Mouse (Mus musculus) ES-E14 (cell line): ENCODE data around the gene Majin. TPM values are rescaled to one million over a fixed set of nuclear protein-coding genes. Genes with fewer than 3 reads are reported as not detected.

Source experiments
- DNase-seq: peaks from one replicate; pipeline ENCODE4 v3.0.0-alpha.2; 2013; ENCODE audit warnings: low read depth, low spot score
- H3K27ac ChIP-seq: 2 replicates; pipeline ENCODE4 v1.5.1; 2012; ENCODE audit warnings: low read depth, mild to moderate bottlenecking, low read length, moderate library complexity, mixed read lengths; ENCODE audit not compliant: poor library complexity, insufficient read depth, severe bottlenecking
- H3K36me3 ChIP-seq: 2 replicates; pipeline ENCODE4 v1.6.1; 2012; ENCODE audit warnings: mild to moderate bottlenecking, low read length, moderate library complexity, mixed read lengths; ENCODE audit not compliant: control insufficient read depth, poor library complexity, insufficient read depth, severe bottlenecking
- H3K4me1 ChIP-seq, 2 experiments: fragments of 150-350 bp in 1 of 2; sonication (generic) in 1 of 2; 2 replicates each; pipeline ENCODE4 v1.6.1; 2012; ENCODE audit warnings: low read length in 2 of 2, mild to moderate bottlenecking in 1 of 2, mixed read lengths in 1 of 2; ENCODE audit not compliant: control insufficient read depth in 2 of 2, insufficient read depth in 2 of 2, poor library complexity in 1 of 2
- H3K4me3 ChIP-seq, 2 experiments: fragments of 150-350 bp in 1 of 2; sonication (generic) in 1 of 2; 2 replicates each; pipeline ENCODE4 v1.5.1; 2012; ENCODE audit warnings: low read length in 2 of 2, low read depth in 1 of 2, mild to moderate bottlenecking in 1 of 2, mixed read lengths in 1 of 2; ENCODE audit not compliant: insufficient read depth in 1 of 2, poor library complexity in 1 of 2, severe bottlenecking in 1 of 2
- H3K9ac ChIP-seq: 2 replicates; pipeline ENCODE4 v1.6.1; 2012; ENCODE audit warnings: low read depth, mild to moderate bottlenecking, low read length, mixed read lengths; ENCODE audit not compliant: poor library complexity, insufficient read depth, severe bottlenecking
- H3K9me3 ChIP-seq: fragments of 150-350 bp; sonication (generic); 2 replicates; pipeline ENCODE4 v1.6.1; 2012; ENCODE audit warnings: low read depth, mild to moderate bottlenecking, low read length; ENCODE audit not compliant: control insufficient read depth, insufficient read depth
- CHD2 ChIP-seq: IDR thresholded peaks from 2 replicates; pipeline ENCODE4 v1.6.1; 2014; ENCODE audit warnings: mild to moderate bottlenecking, low read depth, low read length, inconsistent platforms
- HCFC1 ChIP-seq: IDR thresholded peaks from 2 replicates; pipeline ENCODE4 v1.6.1; 2012; ENCODE audit warnings: low read length, inconsistent platforms, borderline replicate concordance; ENCODE audit not compliant: insufficient read depth
- MAFK ChIP-seq: IDR thresholded peaks from 2 replicates; pipeline ENCODE4 v1.6.1; 2014; ENCODE audit warnings: mild to moderate bottlenecking, low read depth, low read length, inconsistent platforms; ENCODE audit not compliant: insufficient read depth
- ZC3H11A ChIP-seq: IDR thresholded peaks from 2 replicates; pipeline ENCODE4 v1.6.1; 2012; ENCODE audit warnings: low read depth, mild to moderate bottlenecking, inconsistent platforms, low read length, borderline replicate concordance
- ZNF384 ChIP-seq: IDR thresholded peaks from 2 replicates; pipeline ENCODE4 v1.6.1; 2012; ENCODE audit warnings: low read depth, low read length, inconsistent platforms
- in situ Hi-C, 2 experiments: fragments of 600-800 bp; cut with MboI; formaldehyde crosslinking; loops; one replicate each; pipeline ENCODE4 v1.15.1; 2025; ENCODE audit warnings: low sequenced_read_pairs in 2 of 2, inconsistent platforms in 1 of 2; ENCODE audit not compliant: unreplicated experiment in 2 of 2
- total RNA-seq: library from RNA; depleted of rRNA; stranded (reverse); fragments of 300-350 nt; gene quantifications from 2 replicates; pipeline ENCODE4 v1.2.3, GENCODE M21; 2012

Majin gene
- total RNA-seq, 1 experiment: 1.6 TPM

DNA sequence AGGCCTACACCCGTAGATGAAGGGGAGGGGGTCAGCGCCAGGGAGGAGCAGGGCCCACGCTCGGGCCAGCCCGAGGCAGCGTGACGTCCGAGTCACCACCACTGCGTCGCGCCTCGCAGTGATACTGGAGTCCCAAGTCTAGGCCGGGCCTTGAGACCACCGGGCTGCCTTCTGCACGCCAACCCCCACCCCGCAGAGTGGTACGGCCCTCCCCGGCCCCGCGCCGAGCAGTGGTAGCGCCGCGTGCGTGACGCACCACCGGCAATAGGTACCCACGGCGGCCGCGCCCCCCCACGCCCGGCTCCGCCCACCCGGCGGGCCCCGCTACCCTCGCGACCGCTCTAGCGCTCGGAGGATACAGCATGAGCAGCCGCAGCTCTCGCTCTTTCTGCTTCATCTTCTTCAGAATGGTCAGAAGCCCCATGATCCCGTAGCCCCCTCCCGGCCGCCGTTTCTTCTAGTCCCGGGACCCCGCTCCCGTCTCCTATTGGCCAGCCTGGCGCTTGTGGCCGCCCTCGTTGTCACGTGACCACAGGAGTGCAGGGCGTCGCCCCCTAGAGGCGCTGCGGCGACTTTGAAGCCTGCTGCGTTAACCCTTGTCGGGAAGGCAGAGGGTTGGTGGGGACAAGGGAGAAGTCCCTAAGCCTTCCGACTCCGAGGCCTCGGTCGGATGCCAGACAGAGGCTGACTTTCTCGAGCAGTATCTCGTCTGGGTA is 43.4 kb upstream of the Majin start, which contains the start of gene Batf2:
Gene Batf2, plus strand, starts transcription at position 306 of the 716 bp plus-strand sequence.
- in situ Hi-C loops: no loop called here
- Histone ChIP-seq H3K9me3 (no peaks in the 10 kb centered on the region), H3K4me1 (peaks cover 0 to 4% of the 10 kb centered on the region in 2 experiments; a peak in 1 of 4 replicates), H3K36me3 (peaks cover 9% of the 10 kb centered on the region; the same call in 1 of the 2 replicates), H3K27ac (peak within 1 kb of the TSS; percentile 95), H3K4me3 (peak within 1 kb of the TSS; percentile 81 to 83), H3K9ac (peak within 1 kb of the TSS; percentile 93)
- TF ChIP-seq ZNF384 (no peak), HCFC1 (peak; percentile 62; the same call in 1 of the 2 replicates), ZC3H11A (no peak), MAFK (0 out of 2 replicates have a peak, but pooled peaks have one; percentile 28)
- peak; percentile 91 for DNase-seq

DNA sequence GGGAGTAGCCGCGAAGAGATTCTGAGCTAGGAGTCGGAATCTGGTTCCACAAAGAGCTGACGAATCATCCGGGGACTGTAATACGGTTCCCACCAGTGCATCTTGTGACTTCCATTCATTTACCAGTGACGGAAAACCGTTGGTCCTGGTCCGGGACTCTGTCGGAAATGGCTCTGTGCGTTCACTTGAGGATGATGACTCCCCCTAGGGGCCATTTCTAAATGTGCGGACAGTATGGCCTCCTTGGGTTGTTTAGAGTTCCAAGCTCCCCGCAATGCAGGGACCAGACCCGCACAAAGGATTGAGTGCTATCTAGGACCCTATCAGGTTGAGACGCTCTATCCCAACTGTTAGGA is 42.8 kb upstream of the Majin start, which contains the start of gene Arl2:
Gene Arl2, minus strand, starts transcription at position 155 of the 356 bp plus-strand sequence.
- Histone ChIP-seq H3K36me3 (peaks cover 9% of the 10 kb centered on the region; the same call in 1 of the 2 replicates), H3K4me1 (peaks cover 0 to 4% of the 10 kb centered on the region in 2 experiments; a peak in 1 of 4 replicates), H3K9ac (peak within 1 kb of the TSS; percentile 93), H3K27ac (peak within 1 kb of the TSS; percentile 95), H3K9me3 (no peaks in the 10 kb centered on the region), H3K4me3 (peak within 1 kb of the TSS; percentile 81 to 83)
- TF ChIP-seq CHD2: no peak
- no peak for TF ChIP-seq HCFC1
- no peak for TF ChIP-seq ZC3H11A
- in situ Hi-C loops: no loop called here
- peak; percentile 88 for DNase-seq

- Histone ChIP-seq H3K36me3 (no peaks in the 10 kb centered on the region), H3K9ac (no peak overlapping the region), H3K4me1 (peaks cover 0 to 2% of the 10 kb centered on the region in 2 experiments; a peak in 1 of 4 replicates), H3K27ac (no peak overlapping the region), H3K9me3 (no peaks in the 10 kb centered on the region), H3K4me3 (no peak overlapping the region)
- no peak for DNase-seq
- in situ Hi-C loops: no loop called here
- no peak for TF ChIP-seq MAFK
- TF ChIP-seq CHD2: no peak
- no peak for TF ChIP-seq ZNF384
- no peak for TF ChIP-seq HCFC1
- TF ChIP-seq ZC3H11A: no peak
Measured at GRCm38 (mm10) chr19:6144842-6145241, 39.3 kb upstream of the Majin start.

DNA sequence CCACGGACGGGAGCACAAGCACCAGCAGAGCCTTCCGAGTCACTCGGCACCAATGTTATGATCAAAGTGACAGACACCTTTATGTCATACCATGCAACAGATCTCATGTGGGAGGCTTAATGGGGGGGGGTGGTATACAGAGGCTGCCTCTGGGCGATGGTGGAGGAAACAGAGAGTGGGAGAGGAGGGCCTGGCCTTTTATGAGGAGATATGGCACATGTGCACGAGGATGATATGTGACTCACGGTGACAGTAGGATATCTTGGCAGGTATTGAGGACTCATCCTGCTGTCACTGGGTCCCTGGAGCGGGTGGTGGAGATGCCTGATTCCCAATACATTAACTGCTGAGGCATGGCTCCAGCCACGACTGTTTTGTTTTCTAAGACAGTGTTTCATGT is 29.0 kb upstream of the Majin start:
- H3K9ac ChIP-seq: no peak overlapping the region
- H3K4me1 ChIP-seq: no peaks in the 10 kb centered on the region
- H3K27ac ChIP-seq: no peak overlapping the region
- no peak for TF ChIP-seq CHD2
- TF ChIP-seq HCFC1: no peak
- TF ChIP-seq ZNF384: no peak
- no peak for TF ChIP-seq ZC3H11A
- TF ChIP-seq MAFK: no peak
- H3K9me3 ChIP-seq: no peaks in the 10 kb centered on the region
- DNase-seq: no peak
- H3K36me3 ChIP-seq: no peaks in the 10 kb centered on the region
- H3K4me3 ChIP-seq: no peak overlapping the region
- in situ Hi-C loops: no loop called here

DNA sequence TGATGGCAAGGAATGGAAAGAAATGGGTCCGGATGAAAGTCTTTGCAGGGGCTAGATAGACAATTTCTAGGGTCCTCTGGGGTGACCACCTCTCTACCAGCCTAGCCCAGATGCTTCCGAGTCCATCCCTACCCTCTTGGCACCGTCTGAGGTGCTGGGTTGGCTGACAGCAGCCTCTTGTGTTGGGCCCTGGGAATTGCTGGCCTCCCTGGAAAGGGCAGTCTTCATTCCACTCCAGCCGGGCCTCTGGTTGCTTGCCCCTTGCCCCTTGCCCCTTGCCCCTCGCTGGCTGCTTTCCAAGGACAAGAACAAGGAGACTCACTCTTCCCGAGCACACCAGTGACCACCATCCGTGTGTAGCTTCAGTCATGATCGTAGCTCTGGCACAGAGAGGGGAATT is 27.8 kb upstream of the Majin start:
- in situ Hi-C loops: no loop called here
- Histone ChIP-seq H3K9me3 (no peaks in the 10 kb centered on the region), H3K27ac (no peak overlapping the region), H3K4me3 (no peak overlapping the region), H3K36me3 (no peaks in the 10 kb centered on the region), H3K9ac (no peak overlapping the region), H3K4me1 (no peaks in the 10 kb centered on the region)
- DNase-seq: no peak
- TF ChIP-seq ZNF384 (no peak), HCFC1 (no peak)
